Mouse (Mus musculus) cerebellum, adult 2 months (tissue): Measurements from ENCODE around the gene Gm45233.

Experiments used
- CTCF ChIP-seq: fragments of 200-500 bp; IDR thresholded peaks from 2 replicates; pipeline ENCODE4 v1.5.1; 2011; ENCODE audit warnings: low read depth, mild to moderate bottlenecking, control low read depth, low read length, moderate library complexity, borderline replicate concordance; ENCODE audit not compliant: insufficient read depth
- POLR2A ChIP-seq: fragments of 200-500 bp; IDR thresholded peaks from 2 replicates; pipeline ENCODE4 v1.6.1; 2011; ENCODE audit warnings: low read length, control low read depth, borderline replicate concordance; ENCODE audit not compliant: insufficient read depth

- TF ChIP-seq CTCF (no peak), POLR2A (no peak)
Observed at GRCm38 (mm10) chr7:43427406-43427805, 16.5 kb upstream of the Gm45233 start, which contains the start of gene Lim2.
